Mouse (Mus musculus) MEL (cell line): ENCODE measurements at regions not wholly inside any gene's neighbourhood (a gene's known extent, or its start where the extent isn't known, plus 50 kb on each side); places are given as distances from the start of the nearest gene placed in this dataset.

Experiments
- DNase-seq: peaks from one replicate; pipeline ENCODE4 v3.0.0; 2011; ENCODE audit warnings: low read depth, low spot score
- H3K27ac ChIP-seq: 2 replicates; pipeline ENCODE4 v1.5.1; 2012; ENCODE audit warnings: low read depth, mild to moderate bottlenecking, control low read depth, low read length, moderate library complexity; ENCODE audit not compliant: control insufficient read depth
- H3K27me3 ChIP-seq, 2 experiments: fragments of 150-350 bp in 1 of 2; sonication (generic) in 1 of 2; 2 replicates each; pipeline ENCODE4 v1.6.1; 2012; ENCODE audit warnings: low read length in 2 of 2, mild to moderate bottlenecking in 2 of 2, improper control_type of control experiment in 1 of 2, moderate library complexity in 1 of 2; ENCODE audit not compliant: insufficient read depth in 2 of 2, control insufficient read depth in 1 of 2
- H3K36me3 ChIP-seq, 2 experiments: 2 replicates each; pipeline ENCODE4 v1.6.1; 2012 to 2014; ENCODE audit warnings: low read length in 2 of 2, improper control_type of control experiment in 1 of 2, inconsistent platforms in 1 of 2, mild to moderate bottlenecking in 1 of 2; ENCODE audit not compliant: insufficient read depth in 2 of 2, control insufficient read depth in 1 of 2
- H3K4me1 ChIP-seq, 2 experiments: fragments of 150-350 bp in 1 of 2; sonication (generic) in 1 of 2; 2 replicates each; pipeline ENCODE4 v1.6.1; 2012; ENCODE audit warnings: low read length in 2 of 2, improper control_type of control experiment in 1 of 2, mild to moderate bottlenecking in 1 of 2; ENCODE audit not compliant: insufficient read depth in 2 of 2, control insufficient read depth in 1 of 2
- H3K4me3 ChIP-seq, 2 experiments: fragments of 150-350 bp in 1 of 2; sonication (generic) in 1 of 2; 2 replicates each; pipeline ENCODE4 v1.5.1; 2012; ENCODE audit warnings: low read depth in 2 of 2, low read length in 2 of 2, mild to moderate bottlenecking in 2 of 2, moderate library complexity in 2 of 2, control low read depth in 1 of 2, improper control_type of control experiment in 1 of 2; ENCODE audit not compliant: control insufficient read depth in 1 of 2, insufficient read depth in 1 of 2
- H3K79me2 ChIP-seq: 2 replicates; pipeline ENCODE4 v1.6.1; 2012; ENCODE audit warnings: mild to moderate bottlenecking, low read length, moderate library complexity; ENCODE audit not compliant: control insufficient read depth, poor library complexity, insufficient read depth
- H3K9ac ChIP-seq: 2 replicates; pipeline ENCODE4 v1.6.1; 2012; ENCODE audit warnings: low read depth, mild to moderate bottlenecking, control low read depth, low read length, moderate library complexity; ENCODE audit not compliant: control insufficient read depth, poor library complexity, severe bottlenecking
- H3K9me3 ChIP-seq: fragments of 150-350 bp; sonication (generic); replicated peaks from 2 replicates; pipeline ENCODE4 v1.6.1; 2012; ENCODE audit warnings: mild to moderate bottlenecking, low read length, improper control_type of control experiment, moderate library complexity; ENCODE audit not compliant: insufficient read depth
- CHD1 ChIP-seq: IDR thresholded peaks from 2 replicates; pipeline ENCODE4 v1.6.1; 2012; ENCODE audit warnings: low read depth, mild to moderate bottlenecking, inconsistent platforms, low read length, improper control_type of control experiment
- EP300 ChIP-seq, 2 experiments: IDR thresholded peaks; 2 replicates each; pipeline ENCODE4 v1.6.1; 2011; ENCODE audit warnings: improper control_type of control experiment in 2 of 2, low read length in 2 of 2, low read depth in 1 of 2, mild to moderate bottlenecking in 1 of 2
- ETS1 ChIP-seq: IDR thresholded peaks from 2 replicates; pipeline ENCODE4 v1.6.1; 2012; ENCODE audit warnings: low read depth, mild to moderate bottlenecking, inconsistent platforms, low read length, improper control_type of control experiment, moderate library complexity
- GABPA ChIP-seq: IDR thresholded peaks from 2 replicates; pipeline ENCODE4 v1.6.1; 2012; ENCODE audit warnings: low read depth, mild to moderate bottlenecking, inconsistent platforms, low read length, improper control_type of control experiment, moderate library complexity
- GATA1 ChIP-seq: IDR thresholded peaks from 2 replicates; pipeline ENCODE4 v1.6.1; 2011; ENCODE audit warnings: low read depth, low read length, improper control_type of control experiment
- KAT2A ChIP-seq: conservative IDR thresholded peaks from 2 replicates; pipeline ENCODE4 v1.6.1; 2012; ENCODE audit warnings: low read depth, low read length, improper control_type of control experiment, inconsistent platforms
- MAFK ChIP-seq: IDR thresholded peaks from 2 replicates; pipeline ENCODE4 v1.6.1; 2011; ENCODE audit warnings: low read depth, mild to moderate bottlenecking, low read length, improper control_type of control experiment, borderline replicate concordance
- MAX ChIP-seq: IDR thresholded peaks from 2 replicates; pipeline ENCODE4 v1.6.1; 2011; ENCODE audit warnings: low read length, improper control_type of control experiment
- MEF2A ChIP-seq: IDR thresholded peaks from 2 replicates; pipeline ENCODE4 v1.6.1; 2014; ENCODE audit warnings: low read depth, mild to moderate bottlenecking, inconsistent platforms, low read length, improper control_type of control experiment; ENCODE audit not compliant: poor library complexity, insufficient replicate concordance, severe bottlenecking; ENCODE audit errors: extremely low read depth
- MXI1 ChIP-seq: IDR thresholded peaks from 2 replicates; pipeline ENCODE4 v1.6.1; 2011; ENCODE audit warnings: mild to moderate bottlenecking, low read depth, low read length, improper control_type of control experiment
- NELFE ChIP-seq: IDR thresholded peaks from 2 replicates; pipeline ENCODE4 v1.6.1; 2011; ENCODE audit warnings: low read depth, low read length, improper control_type of control experiment
- POLR2A ChIP-seq, 2 experiments: IDR thresholded peaks; 2 replicates each; pipeline ENCODE4 v1.6.1; 2011 to 2012; ENCODE audit warnings: low read length in 2 of 2, mild to moderate bottlenecking in 2 of 2, control low read depth in 1 of 2, improper control_type of control experiment in 1 of 2, low read depth in 1 of 2, moderate library complexity in 1 of 2; ENCODE audit not compliant: control insufficient read depth in 1 of 2, insufficient read depth in 1 of 2, poor library complexity in 1 of 2
- POLR2AphosphoS2 ChIP-seq: IDR thresholded peaks from 2 replicates; pipeline ENCODE4 v1.6.1; 2011; ENCODE audit warnings: low read length, improper control_type of control experiment
- POLR2AphosphoS5 ChIP-seq: IDR thresholded peaks from 2 replicates; pipeline ENCODE4 v1.6.1; 2012; ENCODE audit warnings: low read depth, borderline replicate concordance, mild to moderate bottlenecking, inconsistent platforms, low read length, moderate library complexity, mixed read lengths
- RAD21 ChIP-seq: IDR thresholded peaks from 2 replicates; pipeline ENCODE4 v1.6.1; 2011; ENCODE audit warnings: mild to moderate bottlenecking, low read depth, low read length, improper control_type of control experiment
- RCOR1 ChIP-seq: IDR thresholded peaks from 2 replicates; pipeline ENCODE4 v1.6.1; 2012; ENCODE audit warnings: low read depth, mild to moderate bottlenecking, inconsistent platforms, low read length, improper control_type of control experiment
- SIN3A ChIP-seq: IDR thresholded peaks from 2 replicates; pipeline ENCODE4 v1.6.1; 2012; ENCODE audit warnings: low read length, improper control_type of control experiment, inconsistent platforms
- TCF12 ChIP-seq: IDR thresholded peaks from 2 replicates; pipeline ENCODE4 v1.6.1; 2014; ENCODE audit warnings: low read depth, mild to moderate bottlenecking, inconsistent platforms, low read length, improper control_type of control experiment, moderate library complexity
- ZMIZ1 ChIP-seq: IDR thresholded peaks from 2 replicates; pipeline ENCODE4 v1.6.1; 2012; ENCODE audit warnings: low read depth, mild to moderate bottlenecking, inconsistent platforms, low read length, improper control_type of control experiment, moderate library complexity
- ZNF384 ChIP-seq: IDR thresholded peaks from 2 replicates; pipeline ENCODE4 v1.6.1; 2012; ENCODE audit warnings: low read depth, mild to moderate bottlenecking, inconsistent platforms, low read length, improper control_type of control experiment

DNA sequence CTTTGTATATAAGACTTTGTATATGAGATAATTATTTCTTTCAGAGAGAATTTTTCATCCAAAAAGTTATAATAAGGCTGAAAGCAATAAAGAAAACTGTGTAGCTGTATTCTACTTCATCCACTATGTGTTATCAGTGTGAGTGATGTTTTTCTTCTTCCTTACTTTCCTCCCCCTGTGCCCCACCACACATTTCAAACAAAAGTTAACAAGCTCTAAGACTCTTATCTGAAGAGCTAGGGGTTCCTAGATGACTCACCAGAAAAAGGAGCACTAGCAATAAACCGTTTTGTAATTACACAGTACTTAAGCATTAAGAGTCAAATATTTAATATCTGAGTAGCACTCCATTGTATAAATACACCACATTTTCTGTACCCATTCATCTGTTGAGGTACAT, 615.3 kb downstream of the Gm6377 start:
- TF ChIP-seq POLR2A (IDR thresholded peaks at IDR 0.05; ENCODE audit: control insufficient read depth in 1 of 2, insufficient read depth in 1 of 2, low read depth in 1 of 2, low read length in 2 of 2, poor library complexity in 1 of 2) (no peak), MAX (no peak), MEF2A (no peak), RAD21 (no peak), MAFK (0 out of 2 replicates have a peak, but pooled peaks have one; percentile 16), TCF12 (peak; percentile 64), MXI1 (no peak), GABPA (no peak), SIN3A (no peak), RCOR1 (no peak), POLR2AphosphoS5 (no peak), POLR2AphosphoS2 (no peak), ZNF384 (no peak), ETS1 (peak; percentile 50; the same call in 1 of the 2 replicates), CHD1 (no peak), NELFE (no peak), EP300 (IDR thresholded peaks at IDR 0.05; ENCODE audit: low read depth in 1 of 2, low read length in 2 of 2) (peak; percentile 83 to 88), KAT2A (no peak), ZMIZ1 (no peak), GATA1 (peak; percentile 90)
- no peak overlapping the region for H3K27ac ChIP-seq
- H3K36me3 ChIP-seq, result peaks cover 0 to 7% of the 10 kb centered on the region in 2 experiments; a peak in 2 of 4 replicates
- H3K79me2 ChIP-seq, result no peaks in the 10 kb centered on the region
- no peak overlapping the region for H3K4me3 ChIP-seq
- no peaks in the 10 kb centered on the region for H3K27me3 ChIP-seq
- H3K4me1 ChIP-seq, result peaks cover 0 to 2% of the 10 kb centered on the region in 2 experiments; a peak in 1 of 4 replicates
- H3K9ac ChIP-seq, result no peak overlapping the region
- no peaks in the 10 kb centered on the region for H3K9me3 ChIP-seq
- DNase-seq, result peak; percentile 84

- TF ChIP-seq POLR2A (IDR thresholded peaks at IDR 0.05; ENCODE audit: control insufficient read depth in 1 of 2, insufficient read depth in 1 of 2, low read depth in 1 of 2, low read length in 2 of 2, poor library complexity in 1 of 2), result no peak
- no peak overlapping the region for H3K9ac ChIP-seq
- no peak for DNase-seq
- no peak overlapping the region for H3K4me3 ChIP-seq
- no peak overlapping the region for H3K27ac ChIP-seq
- H3K4me1 ChIP-seq, result no peaks in the 10 kb centered on the region
- H3K27me3 ChIP-seq, result no peaks in the 10 kb centered on the region
- no peaks in the 10 kb centered on the region for H3K36me3 ChIP-seq
- no peaks in the 10 kb centered on the region for H3K9me3 ChIP-seq
- no peaks in the 10 kb centered on the region for H3K79me2 ChIP-seq
Observed at GRCm38 (mm10) chrX:109842020-109842419, 645.5 kb downstream of the Gm6377 start.
